Mouse (Mus musculus): Measurements from ENCODE around the gene Tmem79. TPM values are rescaled to one million over a fixed set of nuclear protein-coding genes. Genes with fewer than 3 reads are reported as not detected.

Tmem79 gene
- polyA plus RNA-seq, 1 experiment from 2014 or later, result 1.2 TPM

Other genes starting within 250 kb of the Tmem79 start
- gene Mef2d, start 193.8 kb downstream of the Tmem79 start, polyA plus RNA-seq (2015; fragmentation: Nextera tagmentation; extraction: Ambion mirVana), result 21.6 and 22.5 TPM in 2 replicates
- gene Rhbg, start 81.4 kb downstream of the Tmem79 start, polyA plus RNA-seq (2015; fragmentation: Nextera tagmentation; extraction: Ambion mirVana), result 0.18 and 0.21 TPM in 2 replicates
- 0.16 TPM in 1 of 2 replicates, not detected in the other for gene Gm38392, start 48.9 kb downstream of the Tmem79 start, polyA plus RNA-seq (2015; fragmentation: Nextera tagmentation; extraction: Ambion mirVana)
- 7.3 and 7.5 TPM in 2 replicates for gene Tsacc, start 39.1 kb downstream of the Tmem79 start, polyA plus RNA-seq (2015; fragmentation: Nextera tagmentation; extraction: Ambion mirVana)
- gene Cct3, start 39.0 kb downstream of the Tmem79 start, polyA plus RNA-seq (2015; fragmentation: Nextera tagmentation; extraction: Ambion mirVana), result 419 and 444 TPM in 2 replicates
- gene Glmp, start 11.1 kb downstream of the Tmem79 start, polyA plus RNA-seq (2015; fragmentation: Nextera tagmentation; extraction: Ambion mirVana), result 91.3 and 107 TPM in 2 replicates
- 61.4 and 65.7 TPM in 2 replicates for gene Smg5, start 112 bp upstream of the Tmem79 start, polyA plus RNA-seq (2015; fragmentation: Nextera tagmentation; extraction: Ambion mirVana)
- gene Paqr6, start 28.4 kb upstream of the Tmem79 start, polyA plus RNA-seq (2015; fragmentation: Nextera tagmentation; extraction: Ambion mirVana), result 1.2 and 1.9 TPM in 2 replicates
- not detected in 2 replicates for gene Bglap3, start 36.6 kb upstream of the Tmem79 start, polyA plus RNA-seq (2015; fragmentation: Nextera tagmentation; extraction: Ambion mirVana)
- gene Bglap2, start 42.6 kb upstream of the Tmem79 start, polyA plus RNA-seq (2015; fragmentation: Nextera tagmentation; extraction: Ambion mirVana), result 1.3 TPM in 1 of 2 replicates, not detected in the other
- gene Bglap, start 48.3 kb upstream of the Tmem79 start, polyA plus RNA-seq (2015; fragmentation: Nextera tagmentation; extraction: Ambion mirVana), result 0.88 TPM in 1 of 2 replicates, not detected in the other
- gene Pmf1, start 74.2 kb upstream of the Tmem79 start, polyA plus RNA-seq (2015; fragmentation: Nextera tagmentation; extraction: Ambion mirVana), result 18.3 and 19.2 TPM in 2 replicates
- 36.7 and 39.3 TPM in 2 replicates for gene Slc25a44, start 89.0 kb upstream of the Tmem79 start, polyA plus RNA-seq (2015; fragmentation: Nextera tagmentation; extraction: Ambion mirVana)
- gene Sema4a, start 125.0 kb upstream of the Tmem79 start, polyA plus RNA-seq (2015; fragmentation: Nextera tagmentation; extraction: Ambion mirVana), result 42.5 and 44.0 TPM in 2 replicates
- gene Lmna, start 173.8 kb upstream of the Tmem79 start, polyA plus RNA-seq (2015; fragmentation: Nextera tagmentation; extraction: Ambion mirVana), result 51.0 and 59.7 TPM in 2 replicates
- 28.6 and 33.0 TPM in 2 replicates for gene Mex3a, start 196.2 kb upstream of the Tmem79 start, polyA plus RNA-seq (2015; fragmentation: Nextera tagmentation; extraction: Ambion mirVana)
- 0.69 TPM in 1 of 2 replicates, not detected in the other for gene Rab25, start 212.2 kb upstream of the Tmem79 start, polyA plus RNA-seq (2015; fragmentation: Nextera tagmentation; extraction: Ambion mirVana)
- 181 and 193 TPM in 2 replicates for gene Lamtor2, start 216.9 kb upstream of the Tmem79 start, polyA plus RNA-seq (2015; fragmentation: Nextera tagmentation; extraction: Ambion mirVana)
- 39.8 and 41.3 TPM in 2 replicates for gene Ubqln4, start 217.6 kb upstream of the Tmem79 start, polyA plus RNA-seq (2015; fragmentation: Nextera tagmentation; extraction: Ambion mirVana)
- gene Ssr2, start 239.7 kb upstream of the Tmem79 start, polyA plus RNA-seq (2015; fragmentation: Nextera tagmentation; extraction: Ambion mirVana), result 127 and 144 TPM in 2 replicates